Mouse (Mus musculus) myocyte (in vitro differentiated cells): ENCODE measurements around the gene Tox2. TPM values are rescaled to one million over a fixed set of nuclear protein-coding genes. Genes with fewer than 3 reads are reported as not detected.

ENCODE experiments used
- H3K27me3 ChIP-seq: one replicate; pipeline ENCODE4 v1.6.1; 2011; ENCODE audit not compliant: control insufficient read depth, insufficient read depth, insufficient read length
- H3K36me3 ChIP-seq: one replicate; pipeline ENCODE4 v1.6.1; 2011; ENCODE audit not compliant: control insufficient read depth, insufficient read depth
- H3K4me2 ChIP-seq: one replicate; pipeline ENCODE4 v1.6.1; 2011; ENCODE audit warnings: low read depth, control low read depth
- H3K4me3 ChIP-seq: one replicate; pipeline ENCODE4 v1.5.1; 2011; ENCODE audit warnings: mild to moderate bottlenecking, control low read depth, moderate library complexity
- H3K79me2 ChIP-seq: one replicate; pipeline ENCODE4 v1.6.1; 2011; ENCODE audit not compliant: control insufficient read depth, insufficient read depth
- H3ac ChIP-seq: one replicate; pipeline ENCODE4 v1.6.1; 2011; ENCODE audit not compliant: control insufficient read depth, insufficient read length
- CEBPB ChIP-seq: IDR thresholded peaks from 2 replicates; pipeline ENCODE4 v1.6.1; 2011; ENCODE audit warnings: mild to moderate bottlenecking, moderate library complexity; ENCODE audit not compliant: poor library complexity, insufficient read depth, severe bottlenecking
- E2F4 ChIP-seq: IDR thresholded peaks from one replicate; pipeline ENCODE4 v1.6.1; 2011; ENCODE audit warnings: mild to moderate bottlenecking, control low read depth, moderate library complexity; ENCODE audit not compliant: insufficient read depth
- MAX ChIP-seq: IDR thresholded peaks from one replicate; pipeline ENCODE4 v1.6.1; 2011; ENCODE audit warnings: low read depth, mild to moderate bottlenecking, control low read depth
- MYOD1 ChIP-seq, 3 experiments: IDR thresholded peaks; one replicate each; pipeline ENCODE4 v1.6.1; 2011; ENCODE audit warnings: control low read depth in 2 of 3, low read depth in 2 of 3, mild to moderate bottlenecking in 2 of 3, moderate library complexity in 1 of 3; ENCODE audit not compliant: insufficient read length in 2 of 3, control insufficient read depth in 1 of 3
- MYOG ChIP-seq, 3 experiments: IDR thresholded peaks; one replicate each; pipeline ENCODE4 v1.6.1; 2011; ENCODE audit warnings: control low read depth in 2 of 3, low read depth in 2 of 3, mild to moderate bottlenecking in 2 of 3; ENCODE audit not compliant: insufficient read length in 2 of 3, control insufficient read depth in 1 of 3, insufficient read depth in 1 of 3
- POLR2A ChIP-seq: IDR thresholded peaks from one replicate; pipeline ENCODE4 v1.6.1; 2011; ENCODE audit warnings: low read depth, mild to moderate bottlenecking, control low read depth, moderate library complexity; ENCODE audit not compliant: insufficient read length
- POLR2AphosphoS2 ChIP-seq: IDR thresholded peaks from one replicate; pipeline ENCODE4 v1.6.1; 2011; ENCODE audit warnings: low read depth, control low read depth; ENCODE audit not compliant: insufficient read length
- REST ChIP-seq: IDR thresholded peaks from one replicate; pipeline ENCODE4 v1.6.1; 2011; ENCODE audit warnings: mild to moderate bottlenecking, control low read depth, moderate library complexity; ENCODE audit not compliant: insufficient read depth, insufficient read length
- SRF ChIP-seq: IDR thresholded peaks from one replicate; pipeline ENCODE4 v1.6.1; 2011; ENCODE audit warnings: low read depth; ENCODE audit not compliant: control insufficient read depth, insufficient read length
- TCF12 ChIP-seq: IDR thresholded peaks from one replicate; pipeline ENCODE4 v1.6.1; 2011; ENCODE audit warnings: mild to moderate bottlenecking, control low read depth; ENCODE audit not compliant: poor library complexity, insufficient read depth, severe bottlenecking
- TCF3 ChIP-seq: IDR thresholded peaks from one replicate; pipeline ENCODE4 v1.6.1; 2011; ENCODE audit warnings: low read depth, control low read depth; ENCODE audit not compliant: insufficient read length
- USF1 ChIP-seq: IDR thresholded peaks from one replicate; pipeline ENCODE4 v1.6.1; 2011; ENCODE audit warnings: low read depth, mild to moderate bottlenecking, control low read depth, moderate library complexity
- polyA plus RNA-seq: library from polyadenylated mRNA; unstranded; fragments of >200 nt; fragmentation: generic; extraction: Trizol; gene quantifications from one replicate; pipeline ENCODE4 v1.2.1, GENCODE M21; 2012; ENCODE audit warnings: missing spikeins

Gene Tox2
- polyA plus RNA-seq, 1 experiment: 0.05 TPM

DNA sequence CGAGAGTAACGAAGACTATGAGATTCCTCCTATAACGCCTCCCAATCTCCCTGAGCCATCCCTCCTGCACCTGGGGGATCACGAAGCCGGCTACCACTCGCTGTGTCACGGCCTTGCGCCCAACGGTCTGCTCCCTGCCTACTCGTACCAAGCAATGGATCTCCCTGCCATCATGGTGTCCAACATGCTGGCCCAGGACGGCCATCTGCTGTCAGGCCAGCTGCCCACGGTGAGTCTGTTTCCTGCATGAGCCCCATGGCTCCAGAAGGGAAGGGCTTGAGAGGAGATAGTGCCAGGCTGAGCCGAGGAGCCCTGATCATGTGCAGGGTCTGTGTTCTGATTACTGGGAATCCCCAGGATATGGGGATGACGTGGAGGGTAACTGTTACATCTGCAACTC is 73.1 kb downstream of the Tox2 start:
- no peak overlapping the region for H3ac ChIP-seq
- H3K4me3 ChIP-seq: no peak overlapping the region
- TF ChIP-seq POLR2A (no peak), REST (no peak), SRF (no peak), TCF3 (no peak), TCF12 (no peak), MAX (no peak), E2F4 (no peak), USF1 (no peak), POLR2AphosphoS2 (no peak), CEBPB (no peak), MYOD1 (IDR thresholded peaks at IDR 0.05; ENCODE audit: control insufficient read depth in 1 of 3, insufficient read length in 2 of 3, low read depth in 2 of 3) (no peak), MYOG (IDR thresholded peaks at IDR 0.05; ENCODE audit: control insufficient read depth in 1 of 3, insufficient read depth in 1 of 3, insufficient read length in 2 of 3, low read depth in 2 of 3) (no peak)
- H3K79me2 ChIP-seq: no peaks in the 10 kb centered on the region
- H3K4me2 ChIP-seq: no peak overlapping the region
- peaks cover 36% of the 10 kb centered on the region for H3K27me3 ChIP-seq
- H3K36me3 ChIP-seq: no peaks in the 10 kb centered on the region

DNA sequence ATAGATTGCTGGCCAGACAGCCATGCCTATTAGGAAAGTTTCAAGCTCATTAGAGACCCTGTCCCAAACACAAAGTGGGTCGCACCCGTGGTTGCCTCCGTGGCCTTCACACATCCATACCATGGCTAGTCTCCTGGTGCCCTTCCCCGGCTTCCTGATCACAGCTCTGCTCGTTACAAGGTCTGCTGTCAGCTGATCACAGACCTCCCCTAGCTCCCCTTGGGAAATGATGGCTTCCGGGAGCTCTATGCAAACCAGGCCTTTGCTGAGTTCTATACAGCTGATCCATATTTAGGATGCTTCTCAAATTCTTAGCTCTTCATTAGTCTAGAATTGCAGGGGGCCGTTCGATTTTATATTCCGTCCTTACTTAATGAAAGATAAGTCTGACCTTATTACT is 75.1 kb downstream of the Tox2 start:
- H3ac ChIP-seq: no peak overlapping the region
- no peaks in the 10 kb centered on the region for H3K79me2 ChIP-seq
- H3K4me2 ChIP-seq: no peak overlapping the region
- no peak overlapping the region for H3K4me3 ChIP-seq
- H3K36me3 ChIP-seq: no peaks in the 10 kb centered on the region
- H3K27me3 ChIP-seq: peaks cover 36% of the 10 kb centered on the region
- no peak for TF ChIP-seq MAX
- no peak for TF ChIP-seq SRF
- no peak for TF ChIP-seq POLR2A

DNA sequence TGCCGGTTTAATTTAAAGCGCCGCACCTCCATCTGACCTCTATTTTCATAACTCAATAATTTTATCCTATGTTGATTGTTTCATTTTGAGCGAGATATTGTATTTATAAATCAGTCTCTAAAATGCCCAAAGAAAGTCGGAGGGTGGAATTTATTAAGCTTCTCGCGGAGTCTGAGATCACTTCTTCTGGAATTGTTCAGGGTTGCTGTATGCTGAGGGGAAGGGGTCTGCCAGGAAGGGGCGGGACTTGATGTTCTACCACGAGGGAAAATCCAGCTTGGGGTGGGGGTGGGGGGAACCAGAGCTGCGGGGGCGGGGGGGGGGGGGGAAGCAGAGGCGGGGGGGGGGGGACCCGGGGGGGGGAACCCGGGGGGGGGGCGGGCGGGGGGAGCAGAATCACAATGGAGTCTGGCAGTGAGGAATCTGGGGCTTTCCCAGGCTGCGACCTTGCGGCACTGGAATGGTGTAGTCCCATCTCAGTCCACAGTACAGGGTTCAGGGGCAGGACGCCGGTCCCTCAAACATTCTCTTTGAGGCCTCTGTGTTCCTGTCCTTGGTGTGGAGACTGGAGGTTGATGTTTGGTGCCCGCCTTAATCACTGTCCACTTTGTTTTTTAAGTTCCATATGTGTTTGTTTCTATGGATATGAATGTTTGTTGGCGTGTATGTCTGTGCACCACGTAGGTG is 77.9 kb downstream of the Tox2 start:
- peaks cover 30% of the 10 kb centered on the region for H3K27me3 ChIP-seq
- H3K36me3 ChIP-seq: no peaks in the 10 kb centered on the region
- no peaks in the 10 kb centered on the region for H3K79me2 ChIP-seq
- H3K4me2 ChIP-seq: no peak overlapping the region
- TF ChIP-seq MYOD1 (IDR thresholded peaks at IDR 0.05; ENCODE audit: control insufficient read depth in 1 of 3, insufficient read length in 2 of 3, low read depth in 2 of 3): no peak
- no peak for TF ChIP-seq CEBPB
- no peak for TF ChIP-seq MAX
- H3ac ChIP-seq: no peak overlapping the region
- H3K4me3 ChIP-seq: no peak overlapping the region

DNA sequence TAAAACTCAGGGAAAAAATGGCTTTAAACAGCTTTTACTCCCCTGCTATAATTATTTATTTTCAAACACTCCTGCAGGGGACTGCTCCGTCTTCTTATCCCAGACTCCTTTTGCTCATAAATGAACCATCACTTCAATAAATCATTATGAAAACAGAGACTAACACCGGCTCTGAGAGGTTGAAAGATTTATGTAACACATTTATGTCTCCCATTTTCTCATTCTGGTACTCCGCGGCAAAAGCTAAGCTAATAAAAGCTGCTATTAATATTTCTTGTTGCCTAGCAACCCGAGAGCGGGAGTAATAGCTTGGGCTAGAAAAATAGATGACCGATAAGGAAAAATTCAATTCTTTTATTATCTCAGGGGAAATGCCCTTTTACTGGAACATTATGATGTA is 81.9 kb downstream of the Tox2 start:
- Histone ChIP-seq H3K4me3 (no peak overlapping the region), H3ac (no peak overlapping the region), H3K4me2 (peak overlapping the region; percentile 43), H3K27me3 (peaks cover 28% of the 10 kb centered on the region), H3K36me3 (no peaks in the 10 kb centered on the region), H3K79me2 (no peaks in the 10 kb centered on the region)
- TF ChIP-seq TCF12: no peak
- no peak for TF ChIP-seq POLR2A
- TF ChIP-seq SRF: no peak
- TF ChIP-seq TCF3: no peak
- TF ChIP-seq MYOD1 (IDR thresholded peaks at IDR 0.05; ENCODE audit: control insufficient read depth in 1 of 3, insufficient read length in 2 of 3, low read depth in 2 of 3): no peak
- no peak for TF ChIP-seq POLR2AphosphoS2
- TF ChIP-seq MYOG (IDR thresholded peaks at IDR 0.05; ENCODE audit: control insufficient read depth in 1 of 3, insufficient read depth in 1 of 3, insufficient read length in 2 of 3, low read depth in 2 of 3): no peak
- no peak for TF ChIP-seq E2F4
- TF ChIP-seq REST: no peak
- no peak for TF ChIP-seq USF1
- TF ChIP-seq MAX: no peak
- no peak for TF ChIP-seq CEBPB

DNA sequence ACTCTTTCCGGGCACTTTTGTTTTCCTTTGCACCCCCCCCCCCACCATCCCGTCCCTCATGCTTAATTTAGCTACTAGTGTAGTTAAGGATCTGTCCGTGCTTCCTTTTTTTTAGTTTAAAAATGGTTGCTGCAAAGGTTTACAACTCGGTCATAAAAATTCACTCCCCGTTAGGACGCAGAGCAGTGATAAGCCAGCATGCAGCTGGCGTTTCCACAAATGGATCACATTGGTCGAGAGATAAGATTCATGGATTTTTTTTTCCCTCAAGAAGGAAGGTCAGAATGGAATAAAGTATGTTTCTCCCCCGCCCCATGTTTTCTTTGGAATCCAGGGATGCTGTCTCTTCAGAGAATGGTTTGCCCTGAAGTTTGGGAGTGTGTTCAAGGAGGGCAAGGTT is 82.4 kb downstream of the Tox2 start:
- H3ac ChIP-seq: no peak overlapping the region
- peak overlapping the region; percentile 43 for H3K4me2 ChIP-seq

More for the DNA sequence above, 82.4 kb downstream of the Tox2 start:
- TF ChIP-seq E2F4 (no peak), MYOD1 (IDR thresholded peaks at IDR 0.05; ENCODE audit: control insufficient read depth in 1 of 3, insufficient read length in 2 of 3, low read depth in 2 of 3) (peak in 1 of 3 experiments; percentile 16)
- Histone ChIP-seq H3K79me2 (no peaks in the 10 kb centered on the region), H3K4me3 (no peak overlapping the region), H3K27me3 (peaks cover 28% of the 10 kb centered on the region), H3K36me3 (no peaks in the 10 kb centered on the region)
